Mouse (Mus musculus): ENCODE results near the gene Abhd13. TPM values are rescaled to one million over a fixed set of nuclear protein-coding genes. Genes with fewer than 3 reads are reported as not detected.
A peak's percentile ranks its signal among the peaks of the same experiment; 100 is the strongest.

The Abhd13 gene
- polyA plus RNA-seq (2012; rRNA removed): 14.7 and 14.8 TPM in 2 replicates

- peak; percentile 94 to 100 for DNase-seq (ENCODE audit: extremely low spot score in 1 of 2, low spot score in 1 of 2)
Measured at GRCm38 (mm10) chr8:9977573-9978314, at the start of gene Abhd13, which contains the start of gene Lig4. Gene Abhd13, plus strand, starts transcription at chr8:9977707. Gene Lig4, minus strand, starts transcription at chr8:9977686.

DNA sequence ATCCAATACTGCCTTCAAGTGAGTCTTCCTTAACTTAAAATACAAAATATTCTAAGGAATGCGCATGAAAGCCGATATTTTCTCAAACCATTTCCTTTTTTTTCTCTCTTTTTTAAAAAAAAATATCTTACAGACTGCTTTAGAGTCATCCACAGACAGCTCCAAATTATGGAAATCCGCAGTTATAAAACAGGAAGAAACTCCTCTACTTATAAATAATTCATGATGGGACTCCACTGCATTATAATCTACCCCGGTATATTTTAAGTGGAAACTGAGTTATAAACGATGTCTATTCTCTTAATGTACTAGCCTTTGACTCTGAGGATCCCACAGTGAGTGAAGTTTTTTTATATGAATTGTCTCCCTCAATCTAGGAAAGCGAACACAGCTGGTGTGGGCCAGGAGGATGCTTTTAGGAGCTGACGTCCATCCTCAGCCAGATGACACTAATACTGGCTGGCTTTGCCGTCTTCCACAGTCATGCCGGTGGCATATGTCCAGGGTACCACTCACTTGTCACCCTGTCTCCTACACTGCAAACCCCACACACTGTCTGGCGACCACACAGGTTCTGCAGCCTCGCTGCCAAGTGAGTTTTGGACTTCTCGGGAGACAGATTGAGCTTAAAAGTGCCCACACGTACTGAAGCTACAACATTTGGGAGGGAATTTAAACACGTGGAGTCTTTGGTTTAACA is 47.6 kb upstream of the Abhd13 start:
- peak; percentile 56 to 84 for DNase-seq (ENCODE audit: extremely low spot score in 1 of 2, low spot score in 1 of 2)

GRCm38 (mm10) chr8:9932711-9933110 is 44.8 kb upstream of the Abhd13 start:
- no peak for DNase-seq (ENCODE audit: extremely low spot score in 1 of 2, low spot score in 1 of 2)

DNA sequence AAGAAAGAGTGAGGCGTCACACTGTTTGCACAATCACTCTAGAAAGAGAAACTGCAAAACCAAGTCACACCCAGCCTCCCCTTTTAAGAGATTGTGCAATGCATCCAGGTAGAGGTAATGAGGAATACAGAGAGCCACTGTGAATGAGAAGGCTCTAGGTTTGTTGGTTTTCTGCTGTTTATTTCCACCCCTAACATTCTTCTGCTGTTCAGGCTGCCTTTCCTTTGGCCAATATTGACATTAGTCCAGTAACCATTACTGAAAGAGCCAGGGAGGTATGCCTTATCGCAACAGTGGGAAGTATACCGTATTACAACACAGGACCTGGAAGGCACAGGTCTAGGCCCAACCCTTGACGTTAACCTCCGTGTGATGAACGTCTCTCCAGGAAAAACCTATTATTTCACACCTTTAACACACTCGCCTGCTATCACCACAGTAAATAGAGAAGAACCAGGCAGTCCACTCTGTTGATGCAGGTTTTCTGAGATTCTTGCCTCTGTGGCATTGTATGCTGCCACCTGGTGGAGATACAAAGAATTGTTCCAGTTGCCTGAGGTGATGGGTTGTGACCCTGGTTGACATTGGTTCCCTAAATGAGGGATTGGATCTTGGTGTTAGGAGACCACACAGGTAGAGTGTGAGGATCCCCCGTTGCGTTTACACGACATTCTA is 42.5 kb upstream of the Abhd13 start:
- peak; percentile 11 to 75 for DNase-seq (ENCODE audit: extremely low spot score in 1 of 2, low spot score in 1 of 2)

DNA sequence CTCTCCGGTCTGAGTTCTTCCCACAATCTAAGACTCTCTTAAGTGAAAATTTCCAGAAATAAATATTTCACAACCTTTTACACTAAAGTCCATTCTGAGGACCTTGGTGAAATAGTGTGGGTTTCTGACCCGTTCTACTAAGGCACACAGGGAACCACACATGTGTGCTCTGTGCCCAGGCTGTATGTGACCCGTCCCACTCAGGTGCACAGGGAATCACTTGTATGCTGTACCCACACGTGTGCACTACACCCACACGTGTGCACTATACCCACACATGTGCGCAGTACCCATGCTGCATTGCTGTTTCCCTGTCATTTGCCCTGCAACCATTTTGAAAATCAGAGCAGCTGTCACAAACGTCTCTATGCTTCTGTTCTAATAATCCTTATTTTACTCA is 41.9 kb upstream of the Abhd13 start:
- DNase-seq (ENCODE audit: extremely low spot score in 1 of 2, low spot score in 1 of 2): no peak

DNA sequence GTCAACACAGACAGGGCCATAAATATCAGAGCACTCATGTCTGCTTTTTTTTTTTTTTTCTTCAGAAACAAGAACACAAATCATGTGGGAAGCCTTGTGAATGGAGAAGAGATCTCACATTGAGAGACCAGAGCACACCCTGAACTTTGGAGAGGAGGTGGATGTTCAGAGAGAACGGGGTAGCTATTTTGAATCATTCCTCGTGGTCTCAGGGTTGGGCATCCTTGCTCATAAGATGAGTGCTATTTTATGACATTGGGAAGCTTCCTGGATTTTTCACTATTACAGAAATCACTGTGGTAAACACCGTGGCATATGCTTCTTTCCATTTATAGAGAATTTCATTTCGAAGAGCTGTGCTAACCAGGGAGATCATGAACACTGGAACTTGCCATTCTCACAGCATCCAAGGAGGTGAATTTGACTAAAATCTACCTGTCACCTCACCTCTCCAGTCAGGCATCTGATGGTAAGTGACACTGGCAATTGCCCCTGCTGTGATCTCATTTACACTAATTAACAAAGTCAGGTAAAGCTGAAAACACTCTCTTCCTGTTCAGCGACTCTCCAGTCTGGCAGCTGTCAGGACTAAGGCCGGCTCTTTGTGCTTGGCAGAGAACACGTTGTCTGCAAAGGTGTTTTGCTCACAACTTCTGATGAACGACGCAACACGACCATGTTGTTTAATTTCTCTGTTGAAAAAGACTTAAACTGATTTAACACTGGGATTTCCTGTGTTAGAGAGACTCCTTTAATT is 28.2 kb upstream of the Abhd13 start:
- DNase-seq (ENCODE audit: extremely low spot score in 1 of 2, low spot score in 1 of 2): peak in 1 of 2 experiments; percentile 31

- no peak for DNase-seq (ENCODE audit: extremely low spot score in 1 of 2, low spot score in 1 of 2)
Measured at GRCm38 (mm10) chr8:9958338-9958737, 19.2 kb upstream of the Abhd13 start.

GRCm38 (mm10) chr8:9959919-9960318 is 17.6 kb upstream of the Abhd13 start:
- DNase-seq (ENCODE audit: extremely low spot score in 1 of 2, low spot score in 1 of 2): no peak

DNA sequence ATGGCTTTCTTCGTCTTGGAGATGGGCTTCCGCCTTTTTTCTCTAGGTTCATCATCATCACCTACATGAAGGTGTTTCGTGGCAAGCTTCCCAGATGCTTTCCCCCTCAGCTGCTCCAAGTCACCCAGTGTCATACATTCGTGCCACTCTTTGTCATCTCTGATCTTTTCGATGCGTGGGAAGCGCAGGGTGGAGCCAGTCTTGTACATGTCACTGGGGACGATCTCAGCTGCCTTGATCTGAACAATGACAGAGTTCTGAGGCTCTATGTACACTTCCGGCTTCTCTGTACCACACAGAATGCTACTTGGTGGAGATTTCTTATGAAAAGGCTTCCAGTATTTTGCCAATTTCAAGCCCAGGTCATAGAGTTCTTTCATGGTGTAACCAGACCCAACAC is 5.6 kb upstream of the Abhd13 start:
- DNase-seq (ENCODE audit: extremely low spot score in 1 of 2, low spot score in 1 of 2): no peak

DNA sequence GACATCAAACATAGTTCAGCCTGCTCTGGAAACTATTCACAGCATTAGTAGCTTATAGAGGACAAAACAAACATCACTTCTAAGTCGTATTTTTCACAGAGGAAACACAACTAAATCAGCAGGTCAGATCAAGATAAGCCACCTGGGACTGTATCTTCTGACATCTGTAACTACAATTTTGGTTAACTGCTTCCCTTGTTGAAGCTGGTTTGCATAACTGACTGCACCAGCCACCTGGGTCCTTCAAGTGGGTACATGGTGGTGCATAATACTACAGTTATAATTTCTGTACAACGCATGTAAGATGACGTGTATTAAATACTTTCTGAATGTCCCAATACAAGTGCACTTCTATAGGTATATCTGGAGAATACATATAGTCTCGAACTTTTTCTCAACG is 2.2 kb upstream of the Abhd13 start:
- DNase-seq (ENCODE audit: extremely low spot score in 1 of 2, low spot score in 1 of 2): no peak

- DNase-seq (ENCODE audit: extremely low spot score in 1 of 2, low spot score in 1 of 2): peak; percentile 97 to 99
Measured at GRCm38 (mm10) chr8:9975898-9976611, 1.5 kb upstream of the Abhd13 start.

GRCm38 (mm10) chr8:9977016-9977415 is 491 bp upstream of the Abhd13 start:
- DNase-seq (ENCODE audit: extremely low spot score in 1 of 2, low spot score in 1 of 2): peak in 1 of 2 experiments; percentile 4

GRCm38 (mm10) chr8:9978475-9979230 is 1.1 kb downstream of the Abhd13 start:
- DNase-seq (ENCODE audit: extremely low spot score in 1 of 2, low spot score in 1 of 2): no peak

DNA sequence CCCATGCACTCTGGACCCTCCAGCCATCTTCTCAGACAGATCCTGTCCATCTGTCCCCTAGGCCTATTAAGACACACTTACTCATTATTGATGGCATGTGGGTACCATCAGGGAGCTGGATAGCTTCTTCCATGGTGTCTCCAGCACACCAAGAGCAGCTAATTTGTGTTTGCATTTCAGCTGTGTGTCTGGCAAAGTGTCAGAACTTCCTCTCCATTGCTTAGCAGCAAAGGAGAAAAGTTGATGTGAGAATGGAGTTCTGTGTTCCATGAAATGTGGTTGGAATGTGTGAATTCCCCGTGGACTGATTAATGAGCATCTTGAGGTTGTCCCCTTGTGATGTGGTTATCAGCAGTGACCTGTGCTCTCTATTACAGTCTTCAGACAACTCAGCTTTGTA is 2.2 kb downstream of the Abhd13 start:
- no peak for DNase-seq (ENCODE audit: extremely low spot score in 1 of 2, low spot score in 1 of 2)

DNA sequence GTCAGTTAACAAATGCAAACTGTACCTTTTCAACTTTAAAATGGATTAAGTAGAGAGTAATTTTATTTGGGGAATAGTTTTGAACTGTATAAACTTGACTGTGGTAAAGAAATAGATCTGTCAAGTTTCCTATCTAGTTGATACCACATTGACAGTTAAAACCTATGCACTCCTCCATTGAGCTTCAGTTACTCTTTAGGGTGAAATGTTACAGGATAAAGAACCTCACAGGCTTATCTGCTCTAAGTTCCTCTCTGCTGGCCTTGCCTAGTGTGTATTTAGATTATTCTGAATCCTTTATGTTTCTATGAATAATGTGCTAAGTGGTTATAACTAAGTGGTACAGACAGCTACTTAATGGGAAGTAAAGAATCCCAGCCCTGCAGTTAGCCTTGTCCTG is 2.7 kb downstream of the Abhd13 start:
- DNase-seq (ENCODE audit: extremely low spot score in 1 of 2, low spot score in 1 of 2): no peak

GRCm38 (mm10) chr8:10004115-10004514 is 26.6 kb downstream of the Abhd13 start:
- DNase-seq (ENCODE audit: extremely low spot score in 1 of 2, low spot score in 1 of 2): peak in 1 of 2 experiments; percentile 32

GRCm38 (mm10) chr8:10006156-10006985 is 28.9 kb downstream of the Abhd13 start, which contains the start of gene Tnfsf13b:
Gene Tnfsf13b, plus strand, starts transcription at chr8:10006467.
- peak in 1 of 2 experiments; percentile 7 for DNase-seq (ENCODE audit: extremely low spot score in 1 of 2, low spot score in 1 of 2)

GRCm38 (mm10) chr8:10006986-10007659 is 29.6 kb downstream of the Abhd13 start:
- peak in 1 of 2 experiments; percentile 59 for DNase-seq (ENCODE audit: extremely low spot score in 1 of 2, low spot score in 1 of 2)

Measured in frontal cortex, adult 2 months (tissue).